Mouse (Mus musculus): ENCODE measurements around the gene Nxf2.
"Not testable (repeated sequence)": the region's sequence is repeated elsewhere in the genome, so short reads cannot be mapped to it uniquely, and the experiment has no call there.

The Nxf2 gene

DNA sequence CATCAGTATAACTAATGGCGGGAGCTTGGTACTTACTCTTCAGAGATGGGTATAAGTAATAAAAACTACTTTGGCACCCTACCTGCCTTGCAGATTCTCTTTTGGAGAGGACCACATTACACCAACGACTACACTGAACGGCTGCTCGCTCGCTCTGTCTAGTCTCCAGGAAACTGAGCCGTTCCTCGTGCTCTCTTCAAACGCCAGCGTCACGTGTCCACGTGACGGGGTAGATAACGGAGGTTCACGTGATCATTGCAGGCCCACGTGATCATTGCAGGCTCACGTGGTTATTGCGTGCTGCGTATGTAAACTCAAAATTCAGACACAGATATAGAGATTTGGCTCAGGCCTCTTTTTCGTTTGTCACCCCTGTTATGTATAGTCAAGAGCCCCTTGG lies at the start of gene Nxf2:
Nxf2 (minus strand) TSS at position 209 of the 400 bp plus-strand sequence.
- no peak for DNase-seq

DNA sequence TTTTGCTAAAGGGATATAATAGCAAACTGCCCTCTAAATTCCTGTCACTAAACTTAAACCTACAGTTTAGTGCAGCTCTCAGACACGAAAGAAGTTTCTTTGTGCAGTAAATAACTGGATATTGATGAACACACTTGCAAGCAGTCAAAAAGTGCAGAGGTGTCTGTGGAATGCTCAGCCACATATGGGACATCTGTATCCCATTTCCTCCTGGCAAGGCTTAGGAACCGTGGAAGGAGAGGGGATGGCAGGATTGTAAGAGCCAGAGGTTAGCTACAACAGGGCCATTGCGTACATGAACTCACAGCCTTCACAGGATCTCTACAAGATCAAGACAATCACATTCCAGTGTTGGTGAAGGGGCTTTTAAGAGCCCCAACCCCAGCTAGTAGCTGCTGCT lies 46.8 kb upstream of the Nxf2 start:
- no peak for DNase-seq

DNA sequence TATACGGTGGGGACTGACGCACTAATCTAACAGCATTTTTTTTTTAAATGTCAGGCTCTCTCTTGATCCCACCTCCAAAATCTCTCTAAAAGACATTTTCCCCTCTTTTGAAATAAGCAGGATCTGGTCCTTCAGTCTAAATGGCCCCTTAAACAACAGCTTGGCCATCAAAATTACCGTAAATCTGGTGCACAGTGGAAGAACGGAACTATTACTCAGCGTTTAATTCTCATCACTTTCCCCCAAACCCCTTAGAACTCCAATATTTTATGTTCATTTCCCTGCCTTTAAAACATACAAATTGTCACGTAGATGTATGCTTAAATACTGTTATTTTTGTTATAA lies 44.9 kb upstream of the Nxf2 start:
- DNase-seq, result no peak

DNA sequence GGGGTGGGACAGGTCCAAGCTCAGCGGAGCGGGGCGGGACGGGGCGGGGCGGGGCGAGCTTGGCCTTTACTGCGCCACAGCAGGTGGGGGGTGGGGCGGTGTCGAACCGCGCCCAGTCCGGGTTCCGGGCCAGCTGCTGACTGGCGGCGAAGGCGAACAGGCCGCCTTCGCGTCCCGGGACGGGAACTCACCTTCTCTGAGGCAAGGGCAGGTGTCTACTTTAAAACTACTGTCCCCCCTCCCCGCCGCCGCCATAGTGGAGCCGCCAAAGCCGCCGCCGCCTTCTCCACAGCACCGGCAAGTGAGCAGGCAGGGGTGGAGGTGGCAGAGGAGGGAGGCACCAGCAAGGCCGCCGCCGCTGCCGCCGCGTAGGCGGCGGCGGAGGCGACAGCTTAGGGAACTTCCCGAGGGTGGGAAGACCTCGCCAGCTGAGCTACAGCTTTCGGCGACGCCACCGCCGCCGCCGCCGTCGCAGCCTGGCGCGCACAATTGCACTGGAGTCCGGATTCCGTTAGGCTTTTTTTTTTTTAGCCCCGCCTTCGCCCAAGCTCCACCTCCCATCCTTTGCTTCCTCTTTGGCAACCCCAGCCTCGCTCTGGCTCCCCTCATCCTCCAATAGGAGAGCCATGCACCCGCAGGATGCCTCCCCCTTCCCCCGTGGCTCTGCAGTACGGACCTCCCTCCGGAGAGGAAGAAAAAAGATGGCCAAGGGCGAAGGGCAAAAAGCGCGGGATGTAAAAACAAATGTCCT lies 44.3 kb upstream of the Nxf2 start, which contains the start of gene Zmat1:
Zmat1 (minus strand) TSS at position 490 of the 751 bp plus-strand sequence.
- peak; percentile 82 for DNase-seq

DNA sequence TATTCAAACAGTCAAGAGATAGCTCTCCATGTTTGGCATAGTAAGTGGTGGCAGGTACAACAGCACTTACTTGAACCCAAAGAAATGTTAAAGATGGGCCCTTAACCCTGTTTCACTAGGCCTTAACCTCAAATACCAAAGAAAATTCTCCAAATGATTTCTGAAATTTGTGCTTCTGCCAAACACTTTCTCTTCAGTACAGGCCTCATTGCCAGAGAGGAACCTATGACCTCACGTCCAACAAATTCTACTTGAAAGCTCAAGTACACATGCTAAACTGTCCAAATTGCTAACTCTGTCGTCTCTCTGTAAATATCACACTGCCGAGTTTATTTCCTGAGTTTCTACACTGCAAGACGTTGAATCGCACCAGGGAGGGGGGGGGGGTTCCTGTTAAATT lies 43.5 kb upstream of the Nxf2 start:
- peak; percentile 3 for DNase-seq

DNA sequence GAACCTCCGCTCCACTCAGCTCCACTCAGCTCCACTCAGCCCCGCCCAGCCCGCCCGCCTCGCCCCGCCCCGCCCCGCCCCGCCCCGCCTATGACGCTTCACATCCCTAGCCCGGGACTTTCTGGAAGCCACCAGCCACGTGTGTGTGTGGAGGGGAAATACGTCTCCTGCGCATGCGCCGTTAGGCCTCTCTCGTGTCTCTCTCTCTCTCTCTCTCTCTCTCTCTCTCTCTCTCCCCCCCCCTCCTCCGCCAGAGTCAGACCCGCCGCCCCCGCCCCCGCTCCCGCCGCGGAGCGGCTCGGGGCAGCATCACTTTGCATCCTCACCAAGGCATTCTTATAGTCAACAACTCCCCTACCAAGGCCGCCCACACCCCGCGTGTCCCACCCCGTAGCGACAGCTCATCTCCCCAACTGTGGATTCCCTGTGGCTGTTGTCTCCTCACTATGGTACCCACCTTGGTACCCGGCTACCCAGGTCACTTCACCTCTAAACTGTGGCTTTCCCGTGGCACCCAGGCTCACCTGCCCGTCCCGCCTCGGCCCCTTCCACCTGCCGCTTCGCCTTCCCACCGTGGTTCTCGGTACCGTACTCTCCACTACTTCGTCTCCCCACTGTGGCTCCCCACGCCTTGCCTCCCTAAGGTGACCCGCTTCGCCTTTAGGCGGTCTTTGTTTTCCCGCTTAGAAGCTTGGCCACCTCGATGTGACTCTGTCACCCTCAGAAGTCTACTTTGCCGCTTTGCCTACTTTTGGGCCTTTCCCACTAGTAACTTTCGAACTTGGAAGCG lies 1.1 kb downstream of the Nxf2 start:
- peak; percentile 25 for DNase-seq

DNA sequence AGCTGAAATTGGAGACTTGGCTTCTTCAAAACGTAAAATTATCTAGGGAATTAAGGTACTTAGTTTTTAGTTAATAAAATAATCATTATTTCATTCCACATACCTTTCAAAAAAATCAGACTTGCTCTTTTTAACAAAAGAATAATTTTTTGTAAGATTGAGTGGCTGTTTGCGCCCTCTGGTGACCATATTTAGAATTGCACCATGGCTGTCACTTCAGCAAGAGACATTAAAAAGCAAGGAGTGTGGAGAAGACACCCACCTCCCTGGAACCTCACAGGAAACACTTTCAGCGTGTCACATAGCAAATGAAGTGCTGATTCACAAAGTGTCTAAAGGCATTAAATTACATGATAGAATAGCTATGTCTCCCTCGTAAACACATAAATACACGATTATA lies 34.2 kb downstream of the Nxf2 start:
- peak; percentile 24 for DNase-seq

DNA sequence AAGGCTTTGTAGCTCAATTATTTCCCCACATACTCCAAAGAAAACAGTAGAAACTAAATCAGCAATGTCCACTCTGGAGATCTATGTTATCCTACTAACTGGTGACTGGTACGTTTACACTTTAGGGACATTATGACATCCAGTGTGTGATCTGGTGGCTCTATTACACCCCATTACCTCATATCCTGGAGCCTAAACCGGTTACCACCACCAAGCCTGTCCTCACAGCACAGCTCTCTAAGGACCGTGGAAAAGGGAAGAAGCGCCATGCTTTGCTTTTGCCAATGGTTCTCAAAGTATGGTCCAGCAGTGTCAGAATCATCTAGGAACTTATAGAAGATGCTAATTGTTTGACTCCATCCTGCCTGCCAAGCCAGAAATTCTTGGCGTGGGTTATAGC lies 34.6 kb downstream of the Nxf2 start:
- DNase-seq, result no peak

DNA sequence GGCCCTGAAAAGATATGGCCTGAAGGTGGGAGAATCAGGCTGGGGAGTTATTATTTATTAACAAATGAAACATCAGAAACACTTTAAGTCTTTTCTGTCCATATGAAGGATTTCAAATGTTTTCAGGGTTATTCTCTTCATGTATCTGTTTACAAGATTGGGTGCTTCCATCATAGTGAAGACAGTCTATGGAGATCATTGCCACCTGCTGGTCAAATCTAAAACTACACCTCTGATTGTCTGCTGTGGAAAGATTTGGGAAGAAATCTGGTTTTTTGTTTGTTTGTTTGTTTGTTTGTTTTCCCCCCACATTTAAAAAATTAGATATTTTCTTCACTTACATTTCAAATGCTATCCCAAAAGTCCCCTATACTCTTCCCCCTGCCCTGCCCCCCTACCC lies 39.5 kb downstream of the Nxf2 start:
- DNase-seq, result peak; percentile 39

DNA sequence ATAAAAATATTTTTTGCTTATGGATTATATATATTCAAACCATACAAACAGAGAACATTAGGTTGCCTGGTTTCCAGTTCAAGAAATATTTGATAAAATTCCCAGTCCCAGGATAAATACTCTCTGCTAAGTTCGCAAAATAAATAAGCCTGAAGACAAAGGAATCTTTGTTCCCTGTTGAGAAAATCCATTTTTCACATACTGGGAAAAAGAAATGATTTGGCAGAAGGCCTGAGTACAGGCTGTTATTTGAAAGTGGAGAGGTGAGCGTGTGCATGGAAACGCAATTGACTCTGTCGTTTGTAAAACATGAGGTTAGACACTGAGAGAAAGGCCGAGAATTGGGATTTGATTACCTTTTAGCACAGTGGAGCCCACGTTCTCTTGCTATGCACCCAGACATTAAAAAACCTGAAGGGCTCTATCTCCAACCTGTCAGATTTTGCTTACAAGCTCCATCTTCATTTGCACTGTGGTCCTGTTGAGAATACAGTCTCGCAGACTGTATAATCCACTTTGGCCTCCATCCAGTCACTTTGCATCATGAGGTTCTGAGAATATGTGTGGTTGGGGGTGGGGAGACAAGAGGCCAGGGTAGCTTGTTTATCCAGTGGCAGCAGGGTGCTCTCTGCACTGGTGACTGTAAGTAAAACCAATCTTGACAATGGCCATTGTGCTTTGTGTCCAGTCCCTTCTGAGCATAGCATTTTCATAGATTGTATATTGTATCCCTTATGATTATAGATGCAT lies 40.7 kb downstream of the Nxf2 start:
- DNase-seq, result no peak

DNA sequence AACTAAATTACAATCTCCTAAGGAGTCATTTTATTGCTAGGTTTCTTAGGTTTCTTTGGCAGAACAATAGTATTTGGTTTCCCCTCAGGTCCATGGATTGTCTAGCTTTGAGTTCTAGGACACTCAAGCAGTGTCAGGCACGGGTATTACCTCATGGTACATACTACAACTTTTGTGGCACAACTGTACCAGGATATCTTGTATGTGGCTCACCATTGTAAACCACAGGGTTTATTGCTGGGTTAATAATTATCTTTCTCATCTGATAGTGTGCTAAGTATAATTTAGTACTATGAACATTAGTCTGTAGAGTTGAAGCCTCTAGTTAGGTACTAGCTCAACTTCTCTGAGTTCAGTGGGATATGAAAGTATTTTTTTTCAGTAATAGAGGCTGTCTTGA lies 45.3 kb downstream of the Nxf2 start:
- DNase-seq, result no peak

DNA sequence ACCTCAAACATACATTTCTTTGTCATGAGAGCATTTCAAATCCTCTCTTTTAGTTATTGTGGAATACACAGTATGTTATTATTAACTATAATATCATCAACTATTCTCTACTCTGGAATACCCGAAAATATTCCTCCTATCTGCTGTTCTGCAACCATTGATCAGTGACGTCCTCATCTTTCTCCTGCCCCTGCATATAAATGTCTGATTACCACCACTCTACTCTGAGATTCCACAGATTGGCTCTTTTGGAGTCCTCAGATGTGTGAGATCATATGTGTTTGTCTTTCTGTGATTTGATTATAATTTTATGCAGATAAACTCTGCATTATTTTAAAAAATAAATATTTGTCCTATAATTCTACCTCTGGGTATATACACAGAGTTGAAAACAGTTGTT lies 48.8 kb downstream of the Nxf2 start:
- no peak for DNase-seq

DNA sequence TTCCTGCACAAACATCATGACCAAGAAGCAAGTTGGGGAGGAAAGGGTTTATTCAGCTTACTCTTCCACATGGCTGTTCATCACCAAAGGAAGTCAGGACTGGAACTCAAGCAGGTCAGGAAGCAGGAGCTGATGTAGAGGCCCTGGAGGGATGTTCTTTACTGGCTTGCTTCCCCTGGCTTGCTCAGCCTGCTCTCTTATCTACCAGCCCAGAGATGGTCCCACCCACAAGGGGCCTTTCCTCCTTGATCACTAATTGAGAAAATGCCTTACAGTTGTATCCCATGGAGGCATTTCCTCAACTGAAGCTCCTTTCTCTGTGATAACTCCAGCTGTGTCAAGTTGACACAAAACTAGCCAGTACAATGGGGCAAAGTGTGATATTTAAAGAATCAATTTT lies 49.2 kb downstream of the Nxf2 start:
- DNase-seq, result not testable (repeated sequence)

DNA sequence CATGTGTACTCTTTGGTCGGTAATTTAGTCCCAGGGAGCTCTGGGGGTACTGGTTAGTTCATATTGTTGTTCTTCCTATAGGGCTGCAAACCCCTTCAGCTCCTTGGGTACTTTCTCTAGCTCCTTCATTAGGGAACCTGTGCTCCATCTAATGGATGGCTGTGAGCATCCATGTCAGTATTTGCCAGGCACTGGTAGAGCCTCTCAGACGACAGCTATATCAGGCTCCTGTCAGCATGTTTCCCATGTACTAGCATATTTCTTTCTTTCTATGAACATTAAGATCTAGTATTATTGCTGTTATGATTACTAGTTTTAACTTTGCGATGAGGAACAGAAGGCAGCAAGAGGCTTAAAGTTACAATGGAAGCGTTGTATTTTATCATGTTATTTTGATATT lies 49.7 kb downstream of the Nxf2 start:
- DNase-seq, result no peak

DNA sequence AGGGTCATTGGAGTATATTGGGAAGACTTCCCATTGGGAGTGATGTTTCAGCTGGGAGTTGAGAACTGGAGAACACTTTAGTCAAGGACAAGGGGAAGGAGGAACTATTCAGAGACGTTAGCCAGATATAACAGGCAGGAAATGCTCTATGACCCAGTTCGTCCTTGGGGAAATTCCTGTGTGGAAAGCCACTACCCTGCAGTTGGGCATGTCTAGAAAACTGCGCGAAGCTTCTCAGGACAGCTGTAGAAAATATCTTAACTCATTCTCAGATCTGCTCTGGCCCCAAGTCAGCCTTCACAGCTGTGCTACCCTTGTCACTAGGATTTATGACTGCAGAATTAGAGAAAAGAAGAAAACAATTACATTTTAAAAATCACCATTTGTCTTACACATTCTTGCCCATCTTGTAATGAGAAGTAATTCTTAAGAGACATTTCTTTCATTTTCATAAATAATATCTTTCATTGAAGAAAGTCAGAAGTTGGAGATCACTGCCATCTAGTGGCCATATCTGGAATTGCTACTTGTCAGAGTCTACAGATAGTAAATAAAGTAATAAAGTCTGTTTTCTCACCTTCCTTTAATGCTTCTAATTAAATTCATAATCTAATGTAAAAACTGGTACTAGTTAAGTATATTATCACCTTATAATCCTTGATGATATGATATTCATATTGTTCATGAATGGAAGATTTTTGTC lies 51.2 kb downstream of the Nxf2 start:
- peak; percentile 36 for DNase-seq

DNA sequence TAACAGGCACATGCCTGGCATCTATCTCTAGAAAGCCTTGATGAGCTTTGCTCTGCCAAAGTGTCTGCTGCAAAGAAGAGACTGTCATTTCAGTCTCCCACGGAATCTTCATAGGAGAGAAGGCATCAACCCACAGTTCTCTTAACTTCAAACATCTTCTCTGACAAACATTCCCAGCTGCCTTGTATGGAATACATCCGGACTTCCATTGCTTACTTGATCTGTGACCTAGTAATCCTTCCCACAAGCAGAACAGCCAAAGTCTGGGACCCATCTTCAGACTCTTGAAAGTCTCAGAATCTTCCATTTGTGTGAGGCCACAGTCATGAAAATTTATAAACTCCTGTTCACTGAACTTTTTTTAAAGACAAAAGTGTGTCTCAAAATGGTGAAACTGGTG lies 51.7 kb downstream of the Nxf2 start:
- DNase-seq, result no peak

DNA sequence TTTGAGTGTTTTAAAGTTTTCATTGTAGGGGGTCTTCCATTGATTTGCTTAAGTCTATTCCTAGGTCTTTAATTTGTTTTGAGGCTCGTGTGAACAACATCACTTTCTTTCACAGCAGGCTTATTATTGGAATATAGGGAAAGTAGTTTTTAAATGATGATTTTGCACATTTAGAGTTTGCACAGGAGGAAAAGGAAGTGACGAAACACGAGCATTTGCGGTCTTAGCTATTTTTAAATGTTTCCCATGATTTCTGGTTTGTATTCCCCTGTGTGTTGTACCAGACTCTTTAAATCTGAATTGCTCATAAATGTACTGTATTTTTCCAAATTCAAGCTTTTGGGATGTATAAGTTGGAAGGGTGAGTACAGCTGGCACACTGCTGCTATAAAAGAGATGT lies 54.2 kb downstream of the Nxf2 start:
- no peak for DNase-seq

Data from cerebellum, adult 8-10 months (tissue).